Mouse (Mus musculus) left cerebral cortex, adult 18-20 months (tissue): ENCODE data around the gene Rars2. TPM values are rescaled to one million over a fixed set of nuclear protein-coding genes. Genes with fewer than 3 reads are reported as not detected.
"Not testable (repeated sequence)": the region's sequence is repeated elsewhere in the genome, so short reads cannot be mapped to it uniquely, and the experiment has no call there.

Experiments used
- DNase-seq, 2 experiments: peaks; one replicate each; pipeline ENCODE4 v3.0.0; 2021 to 2022; ENCODE audit warnings: low spot score in 2 of 2, mixed read lengths in 1 of 2
- long read RNA-seq, 2 experiments: library from polyadenylated mRNA; stranded (forward); transcript quantifications; one replicate each; pipeline ENCODE4 v2.0.0; 2021
- total RNA-seq, 2 experiments: library from RNA; stranded (reverse); gene quantifications; 2 replicates each; pipeline ENCODE4 v1.2.3; 2021

Gene Rars2
- total RNA-seq = 10 to 100 TPM; 21.4 to 23.5 TPM
- long read RNA-seq, experiment 1, transcript Rars2-201 (20 exons, 1,868 nt) = major isoform, 18 of 26 reads
- long read RNA-seq, experiment 1, partial matches to known transcripts = 2 of 26 reads
- long read RNA-seq, experiment 1, other reads (novel, unspliced or antisense) = 6 of 26 reads
- long read RNA-seq, experiment 2, transcript Rars2-201 (20 exons, 1,868 nt) = major isoform, 23 of 37 reads
- long read RNA-seq, experiment 2, partial matches to known transcripts = 7 of 37 reads
- long read RNA-seq, experiment 2, other reads (novel, unspliced or antisense) = 7 of 37 reads

GRCm38 (mm10) chr4:34614630-34615094, at the start of gene Rars2, which contains the start of gene Orc3:
Gene Rars2 (plus strand): TSS chr4:34614957.
Gene Orc3 (minus strand): TSS chr4:34614944.
- DNase-seq = peak; percentile 92 to 96

GRCm38 (mm10) chr4:34566226-34566625, 48.5 kb upstream of the Rars2 start:
- no peak for DNase-seq

- DNase-seq = no peak
Observed at GRCm38 (mm10) chr4:34572876-34573275, 41.9 kb upstream of the Rars2 start.

- DNase-seq = no peak
Observed at GRCm38 (mm10) chr4:34577028-34577427, 37.7 kb upstream of the Rars2 start.

- no peak for DNase-seq
Observed at GRCm38 (mm10) chr4:34579215-34579614, 35.5 kb upstream of the Rars2 start.

GRCm38 (mm10) chr4:34581489-34581888, 33.3 kb upstream of the Rars2 start:
- DNase-seq = not testable (repeated sequence)

GRCm38 (mm10) chr4:34581990-34582389, 32.8 kb upstream of the Rars2 start:
- peak in 1 of 2 experiments; percentile 40 for DNase-seq

GRCm38 (mm10) chr4:34582476-34582875, 32.3 kb upstream of the Rars2 start:
- DNase-seq = no peak

- DNase-seq = no peak
Observed at GRCm38 (mm10) chr4:34583427-34583826, 31.3 kb upstream of the Rars2 start.

- DNase-seq = no peak
Observed at GRCm38 (mm10) chr4:34584871-34585607, 29.7 kb upstream of the Rars2 start.

- DNase-seq = no peak
Observed at GRCm38 (mm10) chr4:34603123-34603522, 11.6 kb upstream of the Rars2 start.

- no peak for DNase-seq
Observed at GRCm38 (mm10) chr4:34606658-34607057, 8.1 kb upstream of the Rars2 start.

- peak in 1 of 2 experiments; percentile 6 for DNase-seq
Observed at GRCm38 (mm10) chr4:34613571-34614145, 1.1 kb upstream of the Rars2 start.

- peak in 1 of 2 experiments; percentile 14 for DNase-seq
Observed at GRCm38 (mm10) chr4:34615303-34615702, 546 bp downstream of the Rars2 start.

GRCm38 (mm10) chr4:34616146-34616545, 1.4 kb downstream of the Rars2 start:
- DNase-seq = no peak

GRCm38 (mm10) chr4:34625556-34625955, 10.8 kb downstream of the Rars2 start:
- DNase-seq = no peak

- DNase-seq = no peak
Observed at GRCm38 (mm10) chr4:34626401-34626800, 11.6 kb downstream of the Rars2 start.

- DNase-seq = no peak
Observed at GRCm38 (mm10) chr4:34629956-34630355, 15.2 kb downstream of the Rars2 start.

- no peak for DNase-seq
Observed at GRCm38 (mm10) chr4:34634129-34634528, 19.4 kb downstream of the Rars2 start.

- no peak for DNase-seq
Observed at GRCm38 (mm10) chr4:34636036-34636435, 21.3 kb downstream of the Rars2 start.

- no peak for DNase-seq
Observed at GRCm38 (mm10) chr4:34637386-34637785, 22.6 kb downstream of the Rars2 start.

GRCm38 (mm10) chr4:34637851-34638250, 23.1 kb downstream of the Rars2 start:
- no peak for DNase-seq
